12 mouse cellular contexts compared by ENCODE assay signal in the genomic region with DNA sequence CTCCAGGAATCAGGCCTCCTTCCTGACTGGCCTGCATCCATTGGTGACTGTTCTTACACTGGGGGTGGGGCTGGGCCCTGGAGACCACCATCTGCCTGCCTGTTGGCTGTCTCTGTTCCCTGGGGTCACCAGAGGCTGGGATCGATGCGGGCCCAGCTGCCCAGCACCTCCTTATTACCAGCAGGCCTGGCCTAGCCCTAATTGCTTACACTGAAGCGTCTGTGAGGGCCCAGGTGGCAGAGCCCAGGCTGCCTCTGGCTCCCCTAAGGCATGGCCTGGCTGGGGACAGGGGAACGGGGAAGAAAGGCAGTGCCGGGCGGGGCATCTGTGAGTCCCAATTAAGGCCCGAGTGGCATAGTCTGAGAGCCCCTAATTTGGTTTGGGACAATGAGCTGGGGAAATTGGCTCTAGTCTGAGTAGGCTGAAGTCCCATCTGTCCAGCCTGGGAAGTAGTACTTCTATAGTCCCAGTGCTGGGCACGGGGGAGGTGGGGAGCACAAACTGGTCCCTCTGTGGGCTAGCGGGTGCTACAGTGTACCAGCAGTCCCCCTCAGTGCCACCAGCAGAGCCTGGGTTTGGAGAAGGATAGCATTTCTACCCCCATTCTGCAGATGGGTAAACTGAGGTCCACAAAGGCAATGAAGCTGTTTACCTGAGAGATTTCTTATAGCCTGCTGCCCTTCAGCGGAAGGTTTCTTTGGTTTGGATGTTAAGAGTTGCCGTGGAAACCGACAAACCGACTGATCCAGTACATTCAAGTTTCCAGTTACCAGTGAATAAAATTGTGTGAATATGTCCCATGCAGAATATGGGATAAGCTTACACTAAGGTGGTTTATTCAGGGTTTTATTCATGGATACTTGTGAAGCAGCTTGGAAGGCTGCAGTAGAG.
DNase-seq lines count a peak whose midpoint lies in the region; ATAC-seq and TF ChIP-seq lines count a peak whose summit lies in the region.
"Had no signal": no experiment of that assay in that cellular context is flagged by ENCODE, and none has a peak within 500 bp of the region (broad histone marks: within the 10 kb centered on the region; RNA-seq: fewer than 3 reads in every experiment).

No protein-coding gene starts in this region.

- ATAC-seq in stomach, embryonic 16.5 days (ENCODE audit: insufficient read depth, low FRiP score) = no peak
- ATAC-seq in stomach, postnatal 0 days (ENCODE audit: low FRiP score, low TSS enrichment) = no peak
- peak; percentile 80 for ATAC-seq in forebrain, postnatal 0 days
- no peak for ATAC-seq in limb, embryonic 14.5 days (ENCODE audit: low FRiP score, low read depth)

- H3K9me3 ChIP-seq in stomach, embryonic 16.5 days (replicated peaks; ENCODE audit: control insufficient read depth, low read length) = no peaks in the 10 kb centered on the region
- no peaks in the 10 kb centered on the region for H3K9me3 ChIP-seq in stomach, postnatal 0 days (ENCODE audit: control insufficient read depth, low read length)
- H3K9me3 ChIP-seq in forebrain, postnatal 0 days (ENCODE audit: low read length) = no peaks in the 10 kb centered on the region
- H3K9me3 ChIP-seq in limb, embryonic 14.5 days (ENCODE audit: control insufficient read depth, low read length) = no peaks in the 10 kb centered on the region

- H3K27me3 ChIP-seq in stomach, embryonic 16.5 days (ENCODE audit: control insufficient read depth, insufficient read depth, low read length) = no peaks in the 10 kb centered on the region
- no peaks in the 10 kb centered on the region for H3K27me3 ChIP-seq in stomach, postnatal 0 days (ENCODE audit: control insufficient read depth, insufficient read depth, low read length)
- H3K27me3 ChIP-seq in forebrain, postnatal 0 days (ENCODE audit: insufficient read depth, low read length) = no peaks in the 10 kb centered on the region
- no peaks in the 10 kb centered on the region for H3K27me3 ChIP-seq in limb, embryonic 14.5 days (ENCODE audit: control insufficient read depth, insufficient read depth, low read length)

- H3K4me2 ChIP-seq in stomach, embryonic 16.5 days (ENCODE audit: low read depth, low read length) = no peak overlapping the region
- H3K4me2 ChIP-seq in stomach, postnatal 0 days (replicated peaks; ENCODE audit: low read depth) = no peak overlapping the region
- no peak overlapping the region for H3K4me2 ChIP-seq in forebrain, postnatal 0 days (ENCODE audit: low read depth)
- no peak overlapping the region for H3K4me2 ChIP-seq in limb, embryonic 14.5 days (replicated peaks; ENCODE audit: low read depth, low read length, severe bottlenecking)

- TF ChIP-seq CTCF in stomach, postnatal 0 days (IDR thresholded peaks at IDR 0.05; ENCODE audit: low read depth) = no peak
- no peak for TF ChIP-seq CTCF in forebrain, postnatal 0 days (IDR thresholded peaks at IDR 0.05; ENCODE audit: low read depth)

- no peak for TF ChIP-seq POLR2A in limb, embryonic 14.5 days (IDR thresholded peaks at IDR 0.05; ENCODE audit: borderline replicate concordance, extremely low read depth, insufficient read depth, insufficient read length)

- WGBS in stomach, embryonic 16.5 days = 73% methylated on average over 13 of the region's 13 CpGs
- WGBS in stomach, postnatal 0 days = 77% methylated on average over 13 of the region's 13 CpGs
- 29% methylated on average over 13 of the region's 13 CpGs for WGBS in forebrain, postnatal 0 days
- 46% methylated on average over 13 of the region's 13 CpGs for WGBS in limb, embryonic 14.5 days

- no peak for TF ChIP-seq EP300 in stomach, postnatal 0 days (optimal IDR thresholded peaks at IDR 0.05)

- no peak overlapping the region for H3K4me3 ChIP-seq in stomach, embryonic 16.5 days (replicated peaks; ENCODE audit: low read length)
- no peak overlapping the region for H3K4me3 ChIP-seq in stomach, postnatal 0 days (ENCODE audit: low read depth, low read length)
- no peak overlapping the region for H3K4me3 ChIP-seq in forebrain, postnatal 0 days (ENCODE audit: low read depth, low read length)
- no peak overlapping the region for H3K4me3 ChIP-seq in limb, embryonic 14.5 days (replicated peaks; ENCODE audit: low read length)
- H3K4me3 ChIP-seq: left cerebral cortex, adult 2 months had no signal

- no peaks in the 10 kb centered on the region for H3K36me3 ChIP-seq in stomach, embryonic 16.5 days (ENCODE audit: control insufficient read depth, insufficient read depth, low read length)
- no peaks in the 10 kb centered on the region for H3K36me3 ChIP-seq in stomach, postnatal 0 days (ENCODE audit: control insufficient read depth, insufficient read depth, low read length)
- no peaks in the 10 kb centered on the region for H3K36me3 ChIP-seq in forebrain, postnatal 0 days (ENCODE audit: insufficient read depth)
- no peaks in the 10 kb centered on the region for H3K36me3 ChIP-seq in limb, embryonic 14.5 days (ENCODE audit: control insufficient read depth, insufficient read depth, low read length)

- no peak for DNase-seq in stomach, postnatal 0 days (ENCODE audit: low spot score)
- peak; percentile 63 for DNase-seq in forebrain, postnatal 0 days
- DNase-seq in limb, embryonic 14.5 days (ENCODE audit: low spot score) = no peak
- DNase-seq in testis, postnatal 14 days (ENCODE audit: low spot score) = no peak
- DNase-seq in gastrocnemius, adult 18-20 months (ENCODE audit: low spot score) = no peak
- no peak for DNase-seq in frontal cortex, postnatal 14 days (ENCODE audit: low spot score in 2 of 2)
- DNase-seq: adrenal gland, postnatal 14 days; kidney, postnatal 14 days; thymus, adult 2 months had no signal

- H3K4me1 ChIP-seq in stomach, embryonic 16.5 days (ENCODE audit: control insufficient read depth, insufficient read depth, low read length) = peaks cover 5% of the 10 kb centered on the region; the same call in 1 of the 2 replicates
- H3K4me1 ChIP-seq in stomach, postnatal 0 days (replicated peaks; ENCODE audit: control insufficient read depth, insufficient read depth) = no peaks in the 10 kb centered on the region
- no peaks in the 10 kb centered on the region for H3K4me1 ChIP-seq in forebrain, postnatal 0 days (ENCODE audit: insufficient read depth)
- peaks cover 9% of the 10 kb centered on the region; the same call in 1 of the 2 replicates for H3K4me1 ChIP-seq in limb, embryonic 14.5 days (ENCODE audit: control insufficient read depth, insufficient read depth, low read length)

- no peak overlapping the region for H3K27ac ChIP-seq in stomach, embryonic 16.5 days (ENCODE audit: low read length)
- H3K27ac ChIP-seq in stomach, postnatal 0 days (replicated peaks) = no peak overlapping the region
- H3K27ac ChIP-seq in forebrain, postnatal 0 days (ENCODE audit: low read depth, low read length) = 0 out of 2 replicates have a peak overlapping the region, but pooled peaks have one; percentile 15
- 0 out of 2 replicates have a peak overlapping the region, but pooled peaks have one; percentile 4 for H3K27ac ChIP-seq in limb, embryonic 14.5 days (replicated peaks; ENCODE audit: low read depth, low read length)
- H3K27ac ChIP-seq: left cerebral cortex, adult 2 months; macrophage had no signal

- 0 out of 2 replicates have a peak overlapping the region, but pooled peaks have one; percentile 15 for H3K9ac ChIP-seq in stomach, embryonic 16.5 days (ENCODE audit: low read length)
- H3K9ac ChIP-seq in stomach, postnatal 0 days (ENCODE audit: low read length) = no peak overlapping the region
- H3K9ac ChIP-seq in forebrain, postnatal 0 days = no peak overlapping the region
- H3K9ac ChIP-seq in limb, embryonic 14.5 days (ENCODE audit: low read depth, low read length, severe bottlenecking) = no peak overlapping the region

Comparison
In these comparisons a context has a peak if more than half of its experiments do, and no peak if none do; other contexts are left out.
1. H3K27ac ChIP-seq: peak in forebrain, postnatal 0 days (single experiment) and limb, embryonic 14.5 days (single experiment); none in stomach, embryonic 16.5 days (single experiment) and stomach, postnatal 0 days (single experiment).